Mouse (Mus musculus) fat pad, adult 2 months (tissue): ENCODE data around the gene Gm20695.
A peak's percentile ranks its signal among the peaks of the same experiment; 100 is the strongest.
"Not testable (repeated sequence)": the region's sequence is repeated elsewhere in the genome, so short reads cannot be mapped to it uniquely, and the experiment has no call there.

Experiments
- DNase-seq: peaks from one replicate; pipeline ENCODE4 v3.0.0-alpha.2; 2011; ENCODE audit warnings: low read depth, low spot score; ENCODE audit errors: extremely low read depth

The Gm20695 gene

DNA sequence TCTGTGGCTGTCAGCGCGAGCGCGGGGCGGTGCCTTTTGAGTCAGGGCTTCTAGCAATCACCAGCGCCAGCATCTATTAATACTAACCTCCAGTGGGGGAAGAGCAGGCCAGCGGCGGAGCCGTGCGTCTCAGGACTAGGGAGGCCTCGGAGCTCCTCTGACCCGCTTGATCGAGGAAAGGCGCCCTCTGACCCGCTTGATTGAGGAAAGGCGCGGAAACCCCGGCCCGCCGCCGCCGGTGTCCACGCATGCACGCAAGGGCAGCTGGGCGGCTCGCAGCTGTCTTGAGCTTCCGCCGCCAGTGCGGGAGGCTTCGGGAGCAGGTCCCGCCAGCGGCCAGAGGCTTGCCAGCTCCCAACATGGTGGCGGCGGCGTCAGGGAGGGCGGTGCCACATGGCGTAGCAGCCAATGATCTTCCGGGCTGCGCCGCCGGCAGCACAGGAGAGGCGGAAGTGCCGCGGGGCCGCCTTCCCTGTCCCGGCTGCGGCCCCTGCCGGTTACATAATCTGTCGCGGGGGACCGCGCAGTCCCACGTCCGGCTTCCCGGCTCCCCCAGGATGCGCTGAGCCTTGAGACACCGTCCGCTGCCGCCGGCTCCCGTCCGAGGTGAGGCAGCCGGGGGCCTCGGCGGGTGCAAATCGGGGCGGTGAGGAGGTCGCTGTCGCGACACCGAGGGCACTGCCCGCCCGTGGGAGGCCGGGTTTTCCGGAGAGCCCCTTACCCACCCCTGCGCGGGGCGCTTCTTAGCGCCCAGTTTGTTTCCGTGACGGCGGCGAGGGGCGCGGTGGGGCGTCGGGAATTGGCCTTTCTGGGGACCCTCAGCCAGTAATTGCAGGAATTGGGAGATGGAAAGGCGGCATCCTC, at the start of gene Gm20695, which contains the start of gene Zfp597:
Gm20695 (plus strand) TSS at position 448 of the 864 bp plus-strand sequence.
Zfp597 (minus strand) TSS at position 361 of the 864 bp plus-strand sequence.
- no peak for DNase-seq

DNA sequence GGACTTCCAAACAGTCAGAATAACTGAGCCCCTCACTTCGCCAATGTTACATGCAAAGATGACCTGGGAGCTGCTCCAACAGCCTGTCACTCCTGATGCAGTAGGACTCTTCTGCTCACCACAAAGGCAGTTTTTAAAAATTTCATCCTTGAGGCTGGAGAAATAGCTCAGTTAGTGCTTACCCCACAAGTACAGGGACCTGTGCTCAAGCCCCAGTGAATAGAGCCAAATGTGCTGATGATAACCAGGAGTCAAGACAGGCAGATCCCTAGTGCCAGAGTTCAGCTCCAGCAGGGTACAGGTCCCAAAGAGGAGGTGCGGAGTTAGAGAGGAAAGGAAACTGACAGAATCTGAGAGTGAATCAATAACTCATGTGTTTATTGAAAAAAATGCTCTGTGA, 49.0 kb upstream of the Gm20695 start:
- DNase-seq, result no peak

DNA sequence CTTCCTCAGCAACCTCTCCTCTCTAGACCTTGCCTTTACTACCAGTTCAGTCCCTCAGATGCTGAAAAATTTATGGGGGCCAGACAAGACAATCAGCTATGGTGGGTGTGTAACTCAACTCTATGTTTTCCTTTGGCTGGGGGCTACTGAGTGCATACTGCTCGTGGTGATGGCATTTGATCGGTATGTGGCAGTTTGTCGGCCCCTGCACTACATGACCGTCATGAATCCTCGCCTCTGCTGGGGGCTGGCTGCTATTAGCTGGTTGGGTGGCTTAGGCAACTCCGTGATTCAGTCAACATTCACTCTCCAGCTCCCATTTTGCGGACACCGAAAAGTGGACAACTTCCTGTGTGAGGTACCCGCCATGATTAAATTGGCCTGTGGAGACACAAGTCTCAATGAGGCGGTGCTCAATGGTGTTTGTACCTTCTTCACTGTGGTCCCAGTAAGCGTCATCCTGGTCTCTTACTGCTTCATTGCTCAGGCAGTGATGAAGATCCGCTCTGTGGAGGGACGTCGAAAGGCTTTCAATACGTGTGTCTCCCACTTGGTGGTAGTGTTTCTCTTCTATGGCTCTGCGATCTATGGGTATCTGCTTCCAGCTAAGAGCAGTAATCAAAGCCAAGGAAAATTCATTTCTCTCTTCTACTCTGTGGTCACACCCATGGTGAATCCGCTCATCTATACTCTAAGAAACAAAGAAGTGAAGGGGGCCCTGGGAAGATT, 45.1 kb upstream of the Gm20695 start:
- DNase-seq, result no peak

DNA sequence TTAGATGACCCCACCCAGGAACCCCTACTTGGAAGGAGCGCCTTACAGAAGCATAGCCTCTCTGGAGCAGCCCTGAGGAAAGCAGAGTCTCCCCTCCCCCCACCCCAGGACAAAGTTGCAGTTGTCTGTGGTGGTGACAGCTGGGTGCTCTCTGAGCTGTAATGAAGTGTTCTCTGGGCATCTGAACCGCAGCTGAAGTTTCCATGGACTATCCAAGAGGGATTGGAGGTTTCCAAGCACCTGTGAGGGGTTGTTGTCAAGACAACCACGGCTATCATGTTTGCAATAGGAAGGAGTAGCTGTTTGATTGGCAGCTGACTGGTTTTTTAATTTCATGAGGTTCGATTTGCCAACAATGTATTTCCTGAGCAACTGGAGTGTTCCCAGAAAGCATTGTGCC, 41.5 kb upstream of the Gm20695 start:
- DNase-seq, result no peak

DNA sequence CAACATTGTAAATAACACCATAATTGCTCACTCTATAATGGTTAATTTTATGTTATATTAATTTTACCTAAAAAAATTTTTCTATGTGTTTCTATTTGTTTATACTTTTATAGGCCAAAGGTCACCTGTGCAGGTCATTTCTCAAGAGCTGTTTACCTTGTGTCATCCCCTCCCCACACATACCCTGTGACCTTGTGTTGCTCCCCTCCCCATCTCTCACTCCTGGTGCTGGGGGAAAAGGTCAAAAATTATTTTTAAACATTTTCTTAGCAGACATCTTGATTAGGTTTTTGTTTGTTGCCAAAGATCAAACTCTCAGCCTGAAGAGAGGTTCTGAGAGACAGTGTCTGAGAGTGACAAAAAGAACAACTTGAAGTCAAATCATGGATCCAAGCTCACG, 40.7 kb upstream of the Gm20695 start:
- DNase-seq, result no peak

DNA sequence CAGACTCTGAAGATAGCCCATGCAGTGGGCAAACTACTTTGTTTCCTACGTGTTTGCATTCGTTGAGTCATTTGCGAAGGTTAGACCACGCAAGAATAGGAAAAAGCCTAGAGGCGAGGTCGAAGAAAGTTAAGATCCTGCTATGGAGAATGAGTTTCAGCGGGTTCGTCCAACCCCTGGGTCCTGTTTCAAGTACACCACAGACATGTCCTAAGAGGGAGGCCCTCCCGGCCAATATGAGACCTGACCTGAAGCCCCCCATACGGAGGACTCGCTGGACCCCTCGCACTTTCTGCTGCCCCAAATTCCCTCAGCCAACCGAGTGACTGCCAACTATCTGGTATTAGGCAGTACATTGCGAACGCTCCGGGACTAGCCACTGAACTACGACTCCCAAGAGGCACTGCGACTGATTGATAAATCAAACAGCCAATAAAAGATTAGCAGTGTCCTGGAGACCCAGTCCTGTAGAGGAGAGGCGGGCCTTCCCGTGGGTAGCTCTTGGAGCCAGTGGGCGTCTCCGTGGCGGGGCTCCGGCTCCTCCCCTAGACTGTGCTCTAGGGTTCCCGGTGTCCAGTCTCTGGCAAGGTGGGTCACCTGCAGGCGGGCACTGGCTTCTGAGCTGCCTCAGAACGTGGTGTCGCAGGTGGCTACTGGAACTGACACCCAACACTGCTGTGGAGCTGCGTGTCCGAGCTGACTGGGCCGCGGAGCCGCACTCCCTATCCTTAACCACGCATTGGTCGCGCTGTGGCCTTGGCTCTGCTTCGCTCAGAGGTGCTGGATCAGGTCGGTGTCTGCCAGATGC, 37.5 kb upstream of the Gm20695 start, which contains the start of gene Zfp174:
Zfp174 (plus strand) TSS at position 558 of the 808 bp plus-strand sequence.
- peak; percentile 61 for DNase-seq

DNA sequence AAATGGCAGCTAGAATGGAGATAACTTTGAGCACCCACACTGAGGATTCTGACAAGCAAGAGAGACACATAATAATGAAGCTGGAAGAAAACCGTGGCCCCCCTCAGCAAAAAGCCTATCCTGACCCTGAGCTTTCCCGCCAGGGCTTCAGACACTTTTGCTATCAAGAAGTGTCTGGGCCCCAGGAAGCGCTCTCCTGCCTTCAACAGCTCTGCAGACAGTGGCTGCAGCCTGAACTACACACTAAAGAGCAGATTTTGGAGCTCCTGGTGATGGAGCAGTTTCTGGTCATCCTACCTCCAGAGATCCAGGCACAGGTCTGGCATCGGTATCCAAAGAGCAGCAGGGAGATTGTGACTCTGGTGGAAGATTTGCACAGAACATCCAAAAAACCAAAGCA, 36.6 kb upstream of the Gm20695 start:
- DNase-seq, result no peak

DNA sequence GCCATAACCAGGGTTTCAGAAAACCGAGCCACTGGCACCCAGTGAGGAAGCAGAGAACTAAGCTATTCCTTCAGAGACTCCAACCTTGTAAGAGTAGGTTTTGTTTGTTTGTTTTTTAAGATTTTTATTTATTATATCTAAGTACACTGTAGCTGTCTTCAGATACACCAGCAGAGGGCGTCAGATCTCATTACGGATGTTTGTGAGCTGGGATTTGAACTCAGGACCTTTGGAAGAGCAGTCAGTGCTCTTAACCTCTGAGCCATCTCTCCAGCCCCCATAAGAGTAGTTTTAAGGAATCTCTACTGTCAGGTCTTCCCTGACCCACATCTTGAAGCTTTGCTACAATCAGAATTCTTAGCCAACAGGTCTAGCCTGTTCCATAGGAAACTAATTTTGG, 36.0 kb upstream of the Gm20695 start:
- no peak for DNase-seq

DNA sequence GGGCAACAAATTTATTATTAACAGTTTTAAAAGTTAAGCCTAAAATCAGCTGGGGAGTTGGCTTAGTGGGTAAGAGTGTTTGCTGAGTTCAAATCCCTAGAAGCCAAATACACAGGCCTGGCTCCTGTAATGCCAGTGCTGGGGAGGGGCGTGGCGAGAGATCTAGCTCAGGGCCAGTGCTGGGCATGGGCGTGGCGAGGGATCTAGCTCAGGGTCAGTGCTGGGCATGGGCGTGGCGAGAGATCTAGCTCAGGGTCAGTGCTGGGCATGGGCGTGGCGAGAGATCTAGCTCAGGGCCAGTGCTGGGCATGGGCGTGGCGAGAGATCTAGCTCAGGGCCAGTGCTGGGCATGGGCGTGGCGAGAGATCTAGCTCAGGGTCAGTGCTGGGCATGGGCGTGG, 33.1 kb upstream of the Gm20695 start:
- not testable (repeated sequence) for DNase-seq

DNA sequence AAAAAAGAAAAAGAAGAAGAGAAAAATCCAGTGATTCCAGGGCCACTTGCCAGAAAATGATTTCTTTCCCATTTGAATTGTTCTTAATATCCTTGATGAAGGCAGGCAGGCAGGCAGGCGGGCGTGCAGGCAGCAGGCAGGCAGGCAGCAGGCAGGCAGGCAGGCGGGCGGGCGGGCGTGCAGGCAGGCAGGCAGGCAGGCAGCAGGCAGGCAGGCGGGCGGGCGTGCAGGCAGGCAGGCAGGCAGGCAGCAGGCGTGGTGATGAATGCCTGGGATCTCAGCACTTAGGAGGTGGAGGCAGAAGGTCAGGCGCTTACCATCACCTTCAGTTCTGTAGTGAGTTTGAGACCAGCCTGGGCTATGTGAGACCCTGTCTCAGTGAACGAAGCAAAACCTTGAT, 31.9 kb upstream of the Gm20695 start:
- DNase-seq, result no peak

DNA sequence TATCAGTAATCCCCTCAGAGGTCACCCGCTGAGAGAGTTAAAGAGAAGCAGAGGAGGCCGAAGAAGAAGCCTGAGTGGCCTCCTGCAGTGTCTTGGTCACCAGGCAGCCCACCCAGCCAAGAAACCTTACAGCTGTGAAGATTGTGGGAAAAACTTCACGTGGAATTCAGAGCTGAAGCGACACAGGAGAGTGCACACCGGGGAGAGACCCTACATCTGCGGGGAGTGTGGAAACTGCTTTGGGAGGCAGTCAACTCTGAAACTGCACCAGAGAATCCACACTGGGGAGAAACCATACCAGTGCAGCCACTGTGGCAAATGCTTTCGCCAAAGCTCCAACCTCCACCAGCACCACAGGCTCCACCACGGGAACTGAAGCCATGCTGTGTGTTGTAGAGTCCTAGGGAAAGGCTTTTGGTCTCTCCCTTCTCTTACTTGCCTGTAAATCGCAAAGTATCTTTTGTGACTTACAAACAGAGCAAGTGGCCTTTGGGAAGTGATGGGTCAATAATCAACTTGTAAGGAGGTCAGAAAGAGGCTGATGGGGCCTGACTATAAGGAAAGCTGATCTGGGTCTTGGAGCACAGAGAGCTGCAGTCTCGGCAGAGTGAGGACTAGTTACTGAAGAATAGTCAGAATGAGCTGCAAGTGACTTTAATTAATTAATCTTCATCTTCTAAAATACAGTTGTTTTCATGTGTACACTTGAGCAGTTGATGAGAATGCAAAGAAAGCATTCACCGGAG, 29.8 kb upstream of the Gm20695 start:
- no peak for DNase-seq

DNA sequence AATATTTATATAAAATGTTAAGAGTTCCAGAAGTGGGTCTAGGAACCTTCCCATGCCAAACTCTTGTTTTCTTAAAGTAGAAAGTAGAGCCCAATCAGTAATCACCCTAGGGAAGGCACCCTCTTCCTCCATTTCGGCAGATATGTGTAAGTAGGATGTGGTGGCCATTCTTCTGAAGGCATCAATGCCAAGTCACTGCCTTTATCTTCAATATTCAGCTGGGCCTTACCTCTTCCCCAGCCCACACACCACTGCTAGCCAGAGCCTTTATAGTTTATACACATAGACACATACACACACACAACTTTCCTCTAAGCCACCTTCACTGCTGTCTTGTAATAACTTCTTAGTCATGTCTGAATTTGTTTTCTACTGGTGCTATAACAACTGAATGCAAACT, 28.7 kb upstream of the Gm20695 start:
- no peak for DNase-seq

DNA sequence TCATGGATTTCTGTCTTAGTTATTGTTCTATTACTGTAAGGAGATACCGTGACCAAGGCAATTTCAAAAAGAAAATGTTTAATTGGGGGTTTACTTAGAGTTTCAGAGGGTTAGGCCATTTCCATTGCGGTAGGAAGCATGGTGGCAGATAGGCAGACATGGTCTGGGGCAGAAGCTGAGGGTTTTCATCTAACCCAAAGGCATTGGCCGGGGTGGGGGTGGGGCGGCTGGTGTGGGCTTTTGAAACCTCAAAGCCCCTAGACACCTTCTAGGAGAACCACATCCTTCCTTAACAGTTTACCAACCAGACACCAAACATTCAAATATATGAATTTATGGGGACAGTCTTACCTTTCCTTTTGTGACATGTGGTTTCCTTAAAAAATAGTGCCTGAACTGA, 25.2 kb upstream of the Gm20695 start:
- DNase-seq, result no peak

DNA sequence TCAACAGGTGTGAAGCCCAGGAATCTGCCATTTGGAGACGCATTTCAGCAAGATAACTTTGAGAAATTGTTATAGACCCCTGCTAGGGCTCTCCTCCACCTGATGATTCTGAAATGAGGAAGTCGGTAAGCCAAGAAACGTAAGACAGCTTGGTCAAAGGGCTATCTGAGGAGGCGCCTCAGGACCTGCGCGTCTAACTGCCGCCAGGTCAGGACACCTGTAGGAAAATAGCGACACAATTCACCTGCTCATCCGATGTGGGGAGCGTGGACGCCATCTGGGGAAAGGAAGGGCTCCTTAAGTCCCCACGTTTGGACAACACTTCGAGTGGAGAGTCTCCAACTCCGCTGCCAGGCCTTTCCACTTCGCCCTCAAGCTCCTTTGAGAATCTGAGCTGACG, 12.6 kb upstream of the Gm20695 start:
- DNase-seq, result no peak

DNA sequence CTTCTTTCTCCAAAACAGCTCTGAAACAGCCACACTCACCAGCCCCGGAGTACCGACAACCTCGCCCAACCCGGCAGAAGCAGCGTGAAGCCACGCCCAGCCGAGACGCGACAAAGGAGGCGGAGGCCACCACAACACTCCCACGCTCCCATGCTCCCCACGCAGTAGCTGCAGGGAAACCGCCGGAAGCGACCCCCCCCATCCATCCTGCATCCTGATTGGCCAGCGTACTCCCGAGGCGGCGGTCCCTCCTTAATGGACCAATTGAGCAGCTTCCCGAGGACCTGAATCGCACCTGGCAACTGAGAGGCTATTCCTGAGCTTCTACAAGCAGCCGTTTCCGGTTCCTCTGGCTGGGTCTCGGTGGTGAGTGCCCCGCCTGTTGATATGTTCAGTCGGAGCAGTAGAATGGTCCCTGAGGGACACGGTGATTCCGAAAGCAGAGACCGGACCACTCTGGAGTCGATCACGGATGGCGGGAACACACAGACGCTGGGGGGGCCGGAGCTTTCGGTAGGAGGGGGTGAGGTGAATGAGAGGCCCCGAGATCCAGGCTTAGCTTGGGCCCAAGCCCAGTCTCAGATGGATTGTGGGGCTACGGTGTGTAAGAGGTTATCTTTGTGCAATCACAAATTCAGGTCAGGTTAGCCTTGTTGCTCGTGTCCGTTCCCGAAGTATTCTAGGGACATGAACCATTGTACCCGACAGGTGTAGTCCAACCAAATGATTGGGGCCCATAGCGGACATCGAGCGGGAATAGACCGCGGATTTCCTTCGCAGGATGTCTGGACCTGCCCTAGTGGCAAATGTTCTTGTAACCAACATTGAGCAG, 12.0 kb upstream of the Gm20695 start, which contains the start of gene Naa60:
Naa60 (plus strand) TSS at position 160 of the 832 bp plus-strand sequence.
- peak; percentile 26 for DNase-seq

DNA sequence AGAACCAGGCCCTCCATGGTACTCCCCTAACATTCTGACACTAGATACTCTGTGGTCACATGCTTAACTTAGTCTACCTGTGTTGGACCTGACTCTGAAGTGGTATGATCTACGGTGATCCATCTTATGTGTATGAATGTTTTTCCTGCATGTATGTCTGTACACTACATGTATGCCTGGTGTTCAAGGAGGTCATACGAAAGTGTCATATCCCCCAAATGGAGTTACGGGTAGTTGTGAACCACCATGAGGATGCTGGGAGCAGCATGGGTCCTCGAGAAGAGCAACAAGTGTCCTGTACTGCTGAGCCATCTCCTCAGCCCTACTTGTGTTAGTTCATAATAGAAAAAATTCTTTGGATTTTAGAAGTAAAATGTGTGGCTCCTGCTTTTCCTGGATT, 8.1 kb upstream of the Gm20695 start:
- no peak for DNase-seq

DNA sequence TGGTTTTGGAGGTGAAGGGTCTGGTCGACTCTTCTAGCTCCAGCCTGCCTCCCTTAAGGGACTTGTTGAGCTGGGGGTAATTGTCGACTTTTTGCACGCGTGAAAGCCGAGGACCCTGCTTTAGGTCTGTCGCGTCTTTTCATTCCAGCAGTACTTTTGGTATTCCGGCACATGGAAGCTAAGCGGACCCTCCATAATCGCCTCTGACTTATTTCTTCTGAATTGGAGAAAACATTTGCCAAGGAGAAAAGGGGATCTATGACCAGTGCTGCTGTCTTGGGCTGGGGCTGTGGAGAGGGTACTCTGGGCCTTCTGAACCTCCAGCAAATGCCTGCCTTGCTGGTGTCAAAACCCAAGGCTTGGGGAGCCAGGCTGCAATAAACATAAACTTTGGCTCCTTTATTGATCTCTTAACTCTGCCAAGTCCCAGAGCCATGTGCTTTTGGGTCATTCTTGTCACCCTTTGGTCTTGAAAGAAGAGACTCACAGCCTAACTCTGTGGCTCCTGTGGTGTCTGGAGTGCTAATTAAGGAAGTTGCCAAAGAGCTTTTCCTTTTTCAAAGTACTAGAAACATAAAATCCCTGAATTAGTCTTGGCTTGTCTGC, 720 bp downstream of the Gm20695 start:
- DNase-seq, result no peak

DNA sequence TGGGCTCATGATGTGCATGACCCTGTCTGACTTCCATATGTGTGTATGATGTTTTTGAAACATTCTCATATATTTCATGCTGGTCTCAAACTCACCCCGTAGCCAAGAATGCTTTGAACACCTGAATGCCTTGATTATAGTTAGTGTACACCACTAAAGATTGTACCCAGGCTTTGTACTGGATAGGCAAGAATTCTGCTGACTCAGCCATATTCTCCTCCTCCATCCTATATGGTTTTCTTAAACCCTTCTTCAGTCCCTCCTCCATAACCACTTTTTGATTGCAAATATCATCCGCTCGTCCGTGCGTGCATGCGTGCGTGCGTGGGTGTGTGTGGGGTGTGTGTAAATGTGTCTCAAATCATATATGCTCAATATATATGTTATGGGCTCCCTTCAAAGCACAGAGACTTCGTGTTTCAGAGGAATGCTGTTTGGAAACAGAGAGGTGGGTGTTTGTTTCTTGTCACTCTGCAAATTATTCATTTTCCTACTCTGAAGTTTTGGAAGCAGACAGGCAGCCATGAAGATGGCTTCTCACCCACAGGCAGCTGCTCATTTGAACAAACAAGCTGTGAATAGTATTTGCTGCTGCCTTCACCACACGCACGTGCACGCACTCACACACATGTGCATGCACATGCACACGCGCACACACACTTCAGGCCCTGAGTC, 7.3 kb downstream of the Gm20695 start:
- DNase-seq, result no peak

DNA sequence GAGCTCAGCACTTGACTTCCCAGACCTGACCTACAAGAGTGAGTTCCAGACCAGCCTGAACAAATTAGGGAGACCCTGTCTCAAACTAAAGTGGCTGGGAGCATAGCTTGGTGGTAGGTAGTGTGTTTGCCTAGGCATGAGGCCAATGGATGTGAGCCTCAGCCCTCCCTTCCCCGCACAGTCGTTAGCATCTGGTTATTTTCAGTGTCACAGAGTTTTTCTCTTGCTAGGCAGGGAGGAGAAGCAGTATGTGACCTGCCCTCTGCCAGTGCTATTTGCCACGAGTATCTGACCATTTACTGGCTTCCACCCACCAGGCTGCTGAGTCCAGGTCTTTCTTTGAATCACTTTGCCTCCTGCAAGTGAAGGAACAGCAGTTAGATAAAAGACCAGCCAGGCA, 9.3 kb downstream of the Gm20695 start:
- DNase-seq, result no peak
